Mouse (Mus musculus) testis, adult 2 months (tissue): ENCODE data around the gene Psmd6.

ENCODE experiments used
- CTCF ChIP-seq: fragments of 200-500 bp; IDR thresholded peaks from 2 replicates; pipeline ENCODE4 v1.5.1; 2012; ENCODE audit warnings: low read depth, mild to moderate bottlenecking, inconsistent platforms, low read length, moderate library complexity; ENCODE audit not compliant: control insufficient read depth, insufficient read depth, insufficient replicate concordance
- POLR2A ChIP-seq: fragments of 200-500 bp; IDR thresholded peaks from 2 replicates; pipeline ENCODE4 v1.6.1; 2012; ENCODE audit warnings: low read depth, mild to moderate bottlenecking, inconsistent platforms, low read length, moderate library complexity; ENCODE audit not compliant: control insufficient read depth

DNA sequence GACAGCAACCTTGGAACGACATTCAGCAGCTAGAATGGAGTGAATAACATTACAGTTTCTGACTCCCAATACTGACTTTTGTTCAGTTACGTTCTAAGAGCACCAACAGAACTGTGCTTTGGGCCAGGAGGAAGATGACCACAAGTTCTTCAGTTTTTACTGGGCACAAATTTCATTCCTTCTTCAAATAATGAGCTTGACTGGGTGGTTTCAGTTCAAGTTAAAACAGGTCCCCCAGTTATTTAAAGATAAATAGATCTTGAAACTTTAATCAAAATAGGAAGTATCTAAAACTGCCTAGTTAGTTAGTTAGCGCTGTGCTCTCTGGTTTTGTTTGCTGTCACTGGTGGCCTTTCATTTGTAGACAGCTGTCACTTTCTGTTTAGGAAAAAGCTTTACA lies 52.2 kb downstream of the Psmd6 start:
- TF ChIP-seq POLR2A (no peak), CTCF (no peak)
